Mouse (Mus musculus): Measurements from ENCODE around the gene AU021092.

DNA sequence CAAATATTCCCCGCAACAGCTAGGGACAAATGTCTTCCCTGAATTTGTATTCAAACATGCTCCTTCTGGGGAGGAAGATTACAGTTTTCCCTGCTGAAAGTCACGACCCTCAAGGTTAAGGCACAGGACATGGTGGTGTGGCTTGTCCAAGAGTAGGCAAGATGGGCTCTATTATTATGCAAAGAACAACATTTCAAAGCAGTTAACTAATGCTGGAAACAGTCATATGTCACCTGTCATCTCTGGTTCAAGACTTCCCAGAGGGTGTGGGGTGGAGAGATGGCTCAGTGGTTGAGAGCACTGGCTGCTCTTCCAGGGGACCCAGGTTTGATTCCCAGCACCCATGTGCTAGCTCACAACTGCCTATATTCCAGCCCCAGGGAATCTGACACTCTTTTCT, 30.2 kb upstream of the AU021092 start:
- no peak for TF ChIP-seq EP300 (IDR thresholded peaks at IDR 0.05; ENCODE audit: insufficient read depth, low read depth, low read length)
- TF ChIP-seq CTCF (IDR thresholded peaks at IDR 0.05) = no peak
- no peak for TF ChIP-seq POLR2A (IDR thresholded peaks at IDR 0.05; ENCODE audit: insufficient read depth, low read depth, low read length)
